Mouse (Mus musculus): ENCODE measurements around the gene Prkci. TPM values are rescaled to one million over a fixed set of nuclear protein-coding genes. Genes with fewer than 3 reads are reported as not detected.
A peak's percentile ranks its signal among the peaks of the same experiment; 100 is the strongest.

Gene Prkci
- total and polyA plus RNA-seq, 2 experiments from 2014 or later: 9.0 to 26.1 TPM

DNA sequence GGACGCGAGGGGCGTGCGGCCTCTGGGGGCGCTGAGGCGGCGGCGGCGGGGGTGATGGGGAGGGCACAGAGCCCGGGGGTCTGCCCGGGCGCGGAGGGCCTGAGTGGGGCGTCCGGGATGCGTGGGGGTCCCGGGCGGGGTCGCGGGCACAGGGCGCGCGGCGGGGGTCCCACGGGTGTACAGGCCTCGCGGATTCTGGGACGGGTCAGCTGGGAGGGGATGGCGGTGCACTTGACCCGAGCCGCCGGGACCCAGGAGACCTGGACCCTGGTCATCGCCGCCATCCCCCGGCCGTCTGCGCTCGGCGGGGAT lies 99.6 kb downstream of the Prkci start:
- WGBS: under 1% methylated on average over 17 of the region's 39 CpGs
- 0 out of 2 replicates have a peak, but pooled peaks have one; percentile 3 for ATAC-seq (ENCODE audit: insufficient read depth, low read depth)
- H3K4me3 ChIP-seq (ENCODE audit: low read depth, low read length): peak overlapping the region; percentile 95

DNA sequence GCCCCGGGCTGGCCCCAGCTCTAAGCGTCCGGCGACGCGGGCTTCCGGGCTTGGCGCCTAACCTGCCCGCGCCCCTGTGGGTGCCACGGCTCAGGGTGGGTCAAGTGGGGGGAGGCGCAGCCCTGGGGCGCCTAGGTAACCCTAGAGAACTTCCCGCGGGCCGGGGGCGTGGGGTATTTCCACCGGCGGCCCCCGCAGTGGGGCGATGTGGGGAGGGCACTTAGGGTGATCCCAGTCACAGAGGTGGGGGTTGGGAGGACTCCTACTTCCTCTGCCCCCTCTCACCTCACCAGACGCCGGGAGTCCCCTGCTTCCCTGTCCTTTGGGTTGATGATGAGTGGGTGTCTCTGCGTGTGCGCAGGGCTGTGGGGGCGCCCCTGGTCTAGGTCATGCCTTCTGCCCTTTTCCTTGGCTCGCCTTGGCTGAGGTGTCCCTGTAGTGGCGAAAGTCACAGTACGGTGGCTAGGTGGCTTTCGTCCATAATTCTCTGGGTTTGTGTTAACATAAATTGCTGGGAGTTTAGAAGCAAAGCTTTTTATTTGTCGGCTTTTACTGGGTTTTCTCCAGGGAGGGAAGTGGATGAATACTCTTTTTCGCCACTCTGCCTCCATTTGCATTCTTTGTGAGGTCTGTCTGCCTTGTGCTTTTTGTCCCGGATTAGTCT lies 100.1 kb downstream of the Prkci start:
- no peak for ATAC-seq (ENCODE audit: insufficient read depth, low read depth)

More for the DNA sequence above, 99.6 kb downstream of the Prkci start:
- Histone ChIP-seq H3K4me2 (ENCODE audit: low read depth, low read length) (peak overlapping the region; percentile 82), H3K4me1 (ENCODE audit: control insufficient read depth, insufficient read depth) (peaks cover 18% of the 10 kb centered on the region), H3K9ac (replicated peaks; ENCODE audit: low read depth, low read length) (peak overlapping the region; percentile 94), H3K36me3 (replicated peaks; ENCODE audit: control insufficient read depth, insufficient read depth, low read length) (no peaks in the 10 kb centered on the region), H3K27ac (ENCODE audit: low read depth) (peak overlapping the region; percentile 98), H3K9me3 (replicated peaks; ENCODE audit: control insufficient read depth, low read length) (no peaks in the 10 kb centered on the region), H3K27me3 (ENCODE audit: control insufficient read depth, insufficient read depth, low read length) (no peaks in the 10 kb centered on the region)
- DNase-seq (ENCODE audit: low spot score): no peak
- no peak for TF ChIP-seq EP300 (IDR thresholded peaks at IDR 0.05; ENCODE audit: low read depth)
- TF ChIP-seq CTCF (IDR thresholded peaks at IDR 0.05; ENCODE audit: low read depth): no peak

DNA sequence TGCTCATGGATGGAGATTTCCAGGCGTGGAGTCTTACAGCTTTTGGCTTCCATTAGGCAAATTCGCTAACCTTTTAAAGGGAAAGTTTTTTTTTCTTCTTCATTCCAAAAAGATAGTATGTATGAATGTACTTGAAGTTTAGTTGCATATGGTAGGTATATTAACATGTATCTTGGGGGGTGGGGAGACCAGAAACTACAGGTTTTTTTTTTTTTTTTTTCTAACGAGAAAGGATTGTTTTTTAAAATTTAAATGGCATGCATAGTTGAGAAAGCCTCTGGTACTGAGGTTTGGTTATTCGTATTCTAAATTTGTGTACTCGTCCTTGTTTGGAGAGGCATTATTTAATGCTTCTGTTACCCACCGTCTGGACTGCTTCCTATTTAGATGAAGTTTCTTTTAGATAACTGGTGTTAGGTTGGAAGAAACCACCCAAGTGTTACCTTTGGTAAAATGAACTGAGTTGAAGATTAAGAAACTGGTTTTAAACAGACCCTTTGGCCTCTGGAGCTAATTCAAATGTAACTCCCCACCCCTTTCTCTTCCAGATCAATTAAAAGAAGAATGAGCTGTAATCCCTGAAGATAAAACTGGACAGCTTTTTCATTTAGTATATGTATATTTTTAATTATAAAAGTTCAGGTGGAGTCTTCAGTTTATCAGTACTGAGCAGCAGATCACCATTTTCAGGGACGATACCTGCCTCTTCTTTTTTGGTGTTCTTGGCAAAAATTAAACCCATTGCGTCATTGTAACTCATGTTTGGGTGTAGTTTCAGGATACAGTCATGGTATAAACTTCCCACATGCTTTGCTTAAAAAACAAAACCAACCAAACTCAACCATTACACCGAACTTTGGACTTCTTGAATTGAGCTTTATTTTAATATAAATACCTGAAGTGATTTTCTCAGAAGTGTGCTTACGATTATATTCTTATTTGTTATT lies 100.9 kb downstream of the Prkci start:
- Histone ChIP-seq H3K9me3 (replicated peaks; ENCODE audit: control insufficient read depth, low read length) (no peaks in the 10 kb centered on the region), H3K36me3 (replicated peaks; ENCODE audit: control insufficient read depth, insufficient read depth, low read length) (no peaks in the 10 kb centered on the region), H3K4me1 (ENCODE audit: control insufficient read depth, insufficient read depth) (peaks cover 22% of the 10 kb centered on the region), H3K27ac (ENCODE audit: low read depth) (peak overlapping the region; percentile 98), H3K27me3 (ENCODE audit: control insufficient read depth, insufficient read depth, low read length) (no peaks in the 10 kb centered on the region), H3K9ac (replicated peaks; ENCODE audit: low read depth, low read length) (peak overlapping the region; percentile 94), H3K4me3 (ENCODE audit: low read depth, low read length) (peak overlapping the region; percentile 95), H3K4me2 (ENCODE audit: low read depth, low read length) (peak overlapping the region; percentile 82)
- TF ChIP-seq CTCF (IDR thresholded peaks at IDR 0.05; ENCODE audit: low read depth): no peak
- no peak for TF ChIP-seq EP300 (IDR thresholded peaks at IDR 0.05; ENCODE audit: low read depth)
- no peak for ATAC-seq (ENCODE audit: insufficient read depth, low read depth)
- DNase-seq (ENCODE audit: low spot score): no peak
- 45% methylated on average over 10 of the region's 10 CpGs for WGBS

More for the DNA sequence above, 100.1 kb downstream of the Prkci start:
- TF ChIP-seq EP300 (IDR thresholded peaks at IDR 0.05; ENCODE audit: low read depth) (no peak), CTCF (IDR thresholded peaks at IDR 0.05; ENCODE audit: low read depth) (no peak)
- Histone ChIP-seq H3K27ac (ENCODE audit: low read depth) (peak overlapping the region; percentile 98), H3K27me3 (ENCODE audit: control insufficient read depth, insufficient read depth, low read length) (no peaks in the 10 kb centered on the region), H3K36me3 (replicated peaks; ENCODE audit: control insufficient read depth, insufficient read depth, low read length) (no peaks in the 10 kb centered on the region), H3K9ac (replicated peaks; ENCODE audit: low read depth, low read length) (peak overlapping the region; percentile 94), H3K4me2 (ENCODE audit: low read depth, low read length) (peak overlapping the region; percentile 82), H3K4me1 (ENCODE audit: control insufficient read depth, insufficient read depth) (peaks cover 18% of the 10 kb centered on the region), H3K9me3 (replicated peaks; ENCODE audit: control insufficient read depth, low read length) (no peaks in the 10 kb centered on the region), H3K4me3 (ENCODE audit: low read depth, low read length) (peak overlapping the region; percentile 95)
- 1% methylated on average over 30 of the region's 33 CpGs for WGBS
- peak; percentile 13 for DNase-seq (ENCODE audit: low spot score)

DNA sequence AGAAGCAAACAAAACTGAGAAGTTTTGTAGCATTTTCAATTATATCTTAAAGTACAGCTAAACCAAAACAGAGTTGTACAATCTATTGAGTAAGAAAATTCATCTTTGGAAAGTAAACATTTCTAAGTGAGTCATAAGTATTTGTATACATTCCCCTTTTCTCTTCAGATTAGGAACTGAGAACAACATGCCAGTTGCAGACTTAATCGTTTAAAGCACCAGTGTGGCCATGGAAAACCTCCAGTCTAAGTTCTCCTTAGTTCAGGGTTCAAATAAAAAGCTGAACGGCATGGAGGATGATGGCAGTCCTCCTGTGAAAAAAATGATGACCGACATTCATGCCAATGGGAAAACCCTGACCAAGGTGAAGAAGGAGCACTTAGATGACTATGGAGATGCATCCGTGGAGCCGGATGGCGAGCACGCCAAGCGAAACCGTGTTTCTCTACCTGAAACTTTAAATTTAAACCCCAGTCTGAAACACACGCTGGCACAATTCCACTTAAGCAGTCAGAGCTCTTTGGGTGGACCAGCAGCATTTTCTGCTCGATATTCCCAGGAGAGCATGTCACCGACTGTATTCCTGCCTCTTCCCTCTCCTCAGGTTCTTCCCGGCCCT lies 101.7 kb downstream of the Prkci start:
- H3K27me3 ChIP-seq (ENCODE audit: control insufficient read depth, insufficient read depth, low read length): no peaks in the 10 kb centered on the region
- H3K27ac ChIP-seq (ENCODE audit: low read depth): no peak overlapping the region
- H3K9me3 ChIP-seq (replicated peaks; ENCODE audit: control insufficient read depth, low read length): no peaks in the 10 kb centered on the region
- no peaks in the 10 kb centered on the region for H3K36me3 ChIP-seq (replicated peaks; ENCODE audit: control insufficient read depth, insufficient read depth, low read length)
- H3K9ac ChIP-seq (replicated peaks; ENCODE audit: low read depth, low read length): no peak overlapping the region
- no peak for ATAC-seq (ENCODE audit: insufficient read depth, low read depth)
- no peak for DNase-seq (ENCODE audit: low spot score)
- TF ChIP-seq EP300 (IDR thresholded peaks at IDR 0.05; ENCODE audit: low read depth) (no peak), CTCF (IDR thresholded peaks at IDR 0.05; ENCODE audit: low read depth) (no peak)
- H3K4me1 ChIP-seq (ENCODE audit: control insufficient read depth, insufficient read depth): peaks cover 22% of the 10 kb centered on the region
- H3K4me2 ChIP-seq (ENCODE audit: low read depth, low read length): peak overlapping the region; percentile 13; the same call in 1 of the 2 replicates
- no peak overlapping the region for H3K4me3 ChIP-seq (ENCODE audit: low read depth, low read length)
- WGBS: 77% methylated on average over 13 of the region's 13 CpGs

DNA sequence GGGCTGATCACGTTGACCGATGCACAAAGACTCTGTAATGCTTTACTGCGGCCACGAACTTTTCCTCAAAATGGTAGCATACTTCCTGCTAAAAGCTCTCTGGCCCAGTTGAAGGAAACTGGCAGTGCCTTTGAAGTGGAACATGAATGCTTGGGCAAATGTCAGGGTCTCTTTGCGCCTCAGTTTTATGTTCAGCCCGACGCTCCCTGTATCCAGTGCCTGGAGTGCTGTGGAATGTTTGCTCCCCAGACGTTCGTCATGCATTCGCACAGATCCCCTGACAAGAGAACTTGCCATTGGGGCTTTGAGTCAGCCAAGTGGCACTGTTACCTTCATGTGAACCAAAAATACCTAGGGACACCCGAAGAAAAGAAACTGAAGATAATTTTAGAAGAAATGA lies 102.4 kb downstream of the Prkci start:
- H3K4me3 ChIP-seq (ENCODE audit: low read depth, low read length): no peak overlapping the region
- no peak for TF ChIP-seq EP300 (IDR thresholded peaks at IDR 0.05; ENCODE audit: low read depth)
- no peak for TF ChIP-seq CTCF (IDR thresholded peaks at IDR 0.05; ENCODE audit: low read depth)
- no peaks in the 10 kb centered on the region for H3K36me3 ChIP-seq (replicated peaks; ENCODE audit: control insufficient read depth, insufficient read depth, low read length)
- 57% methylated on average over 11 of the region's 11 CpGs for WGBS
- no peak for DNase-seq (ENCODE audit: low spot score)
- ATAC-seq (ENCODE audit: insufficient read depth, low read depth): no peak
- H3K4me1 ChIP-seq (ENCODE audit: control insufficient read depth, insufficient read depth): peaks cover 21% of the 10 kb centered on the region
- H3K9ac ChIP-seq (replicated peaks; ENCODE audit: low read depth, low read length): no peak overlapping the region
- H3K27ac ChIP-seq (ENCODE audit: low read depth): no peak overlapping the region
- H3K27me3 ChIP-seq (ENCODE audit: control insufficient read depth, insufficient read depth, low read length): no peaks in the 10 kb centered on the region
- no peaks in the 10 kb centered on the region for H3K9me3 ChIP-seq (replicated peaks; ENCODE audit: control insufficient read depth, low read length)
- H3K4me2 ChIP-seq (ENCODE audit: low read depth, low read length): peak overlapping the region; percentile 13; the same call in 1 of the 2 replicates
